ENCODE assay signal across 9 mouse cellular contexts in the genomic region with DNA sequence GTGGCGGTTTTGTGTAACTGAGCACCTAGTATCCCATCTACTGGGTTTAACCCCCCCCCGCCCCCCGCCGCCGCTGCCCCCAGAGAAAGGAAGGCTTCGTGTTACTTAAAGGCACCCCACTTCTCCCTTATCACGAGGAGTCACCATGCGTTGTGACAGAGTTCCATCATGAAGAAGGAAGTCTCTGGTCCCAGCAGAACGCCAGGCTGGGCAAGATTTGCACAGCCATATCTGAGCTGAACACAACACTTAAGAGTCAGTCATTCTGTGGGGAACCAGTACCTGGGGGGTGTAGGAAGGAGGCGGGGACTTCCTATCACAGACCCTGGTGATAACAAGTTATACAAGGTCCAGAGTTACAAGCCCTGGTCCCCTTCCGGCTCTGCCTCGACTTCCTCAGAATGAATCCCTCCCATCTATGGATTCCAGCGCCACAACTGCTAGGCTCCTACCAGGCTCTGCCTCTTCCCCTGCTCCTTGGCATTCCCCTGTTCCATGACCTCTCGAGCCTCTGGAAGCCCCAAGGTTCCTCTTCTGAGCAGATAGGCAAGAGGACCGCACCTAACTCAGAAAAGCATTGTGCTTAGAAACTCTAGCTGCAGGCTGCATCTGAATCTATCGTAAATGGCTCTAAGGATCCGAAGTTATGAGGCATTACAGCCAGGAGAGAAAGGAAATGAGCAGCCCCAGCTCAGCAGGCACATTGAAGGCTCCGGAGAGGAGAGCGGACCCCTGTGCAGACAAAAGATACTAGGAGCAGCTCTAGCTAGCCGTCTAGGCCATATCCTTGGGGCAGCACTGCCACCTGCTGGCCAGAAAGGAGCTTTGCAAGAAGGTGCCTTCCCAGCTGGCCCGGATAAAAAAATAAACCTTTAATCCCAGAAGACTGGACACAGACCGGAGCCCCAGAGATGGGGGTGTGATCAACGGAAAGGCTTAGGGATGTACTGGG. TPM values are rescaled to one million over a fixed set of nuclear protein-coding genes. Genes with fewer than 3 reads are reported as not detected.
A peak's percentile ranks its signal among the peaks of the same experiment; 100 is the strongest.
DNase-seq lines count a peak whose midpoint lies in the region; ATAC-seq and TF ChIP-seq lines count a peak whose summit lies in the region.
"Had no signal": no experiment of that assay in that cellular context is flagged by ENCODE, and none has a peak within 500 bp of the region (broad histone marks: within the 10 kb centered on the region; RNA-seq: fewer than 3 reads in every experiment).

No protein-coding gene starts in this region.

- H3K4me2 ChIP-seq in limb, embryonic 12.5 days: peak overlapping the region; percentile 17; the same call in 1 of the 2 replicates
- no peak overlapping the region for H3K4me2 ChIP-seq in midbrain, postnatal 0 days (ENCODE audit: low read depth, low read length, poor library complexity, severe bottlenecking)

- no peaks in the 10 kb centered on the region for H3K9me3 ChIP-seq in limb, embryonic 12.5 days
- H3K9me3 ChIP-seq in midbrain, postnatal 0 days (ENCODE audit: low read length): no peaks in the 10 kb centered on the region

- no peaks in the 10 kb centered on the region for H3K79me2 ChIP-seq in heart, adult 2 months (replicated peaks; ENCODE audit: control insufficient read depth, insufficient read depth, low read length)

- no peak overlapping the region for H3K4me3 ChIP-seq in heart, adult 2 months
- H3K4me3 ChIP-seq in limb, embryonic 12.5 days (replicated peaks): no peak overlapping the region
- H3K4me3 ChIP-seq in midbrain, postnatal 0 days (ENCODE audit: low read depth, low read length): no peak overlapping the region
- H3K4me3 ChIP-seq: erythroblast, embryonic 14.5 days had no signal

- TF ChIP-seq POLR2A in heart, adult 2 months (IDR thresholded peaks at IDR 0.05; ENCODE audit: insufficient read depth, low read depth, low read length): no peak

- no peak overlapping the region for H3K27ac ChIP-seq in heart, adult 2 months
- no peak overlapping the region for H3K27ac ChIP-seq in limb, embryonic 12.5 days
- 0 out of 2 replicates have a peak overlapping the region, but pooled peaks have one; percentile 43 for H3K27ac ChIP-seq in midbrain, postnatal 0 days (ENCODE audit: low read depth, low read length)

- peak; percentile 63 for DNase-seq in 3T3-L1 (ENCODE audit: low read depth, low spot score)
- peak; percentile 57 to 65 for DNase-seq in adrenal gland, adult 18-20 months (ENCODE audit: low spot score in 2 of 2)
- peak; percentile 86 for DNase-seq in embryo, embryonic 11 days
- DNase-seq in heart, adult 2 months: peak; percentile 54 to 76
- peak; percentile 9 to 46 for DNase-seq in kidney, adult 8-10 months
- peak; percentile 85 for DNase-seq in midbrain, postnatal 0 days (ENCODE audit: low spot score)
- peak; percentile 35 to 77 for DNase-seq in spleen, postnatal 4 days (ENCODE audit: low spot score in 2 of 2)

- ATAC-seq in limb, embryonic 12.5 days (ENCODE audit: insufficient number of reproducible peaks, insufficient read depth, low FRiP score, low TSS enrichment, low read depth): peak; percentile 71; the same call in 1 of the 2 replicates
- ATAC-seq in midbrain, postnatal 0 days (ENCODE audit: low FRiP score): peak; percentile 75

- H3K36me3 ChIP-seq in heart, adult 2 months (ENCODE audit: control insufficient read depth, insufficient read depth, low read length): no peaks in the 10 kb centered on the region
- H3K36me3 ChIP-seq in limb, embryonic 12.5 days: no peaks in the 10 kb centered on the region
- no peaks in the 10 kb centered on the region for H3K36me3 ChIP-seq in midbrain, postnatal 0 days (ENCODE audit: insufficient read depth, low read length)

- 38% methylated on average over 23 of the region's 23 CpGs for WGBS in heart, adult 2 months
- WGBS in limb, embryonic 12.5 days: 60% methylated on average over 23 of the region's 23 CpGs
- 51% methylated on average over 23 of the region's 23 CpGs for WGBS in midbrain, postnatal 0 days

- peak; percentile 98 for TF ChIP-seq CTCF in heart, adult 2 months (IDR thresholded peaks at IDR 0.05)
- TF ChIP-seq CTCF in midbrain, postnatal 0 days (IDR thresholded peaks at IDR 0.05): peak; percentile 95

- intact Hi-C loops in heart, adult 2 months (cut with DNase I): loop anchor here (1.0 to 10.0 kb wide), 5 partner anchors 41 to 1337 kb away; no protein-coding TSS in a partner anchor

- no peaks in the 10 kb centered on the region for H3K4me1 ChIP-seq in heart, adult 2 months (ENCODE audit: control insufficient read depth, insufficient read depth, low read length)
- H3K4me1 ChIP-seq in limb, embryonic 12.5 days (replicated peaks): no peaks in the 10 kb centered on the region
- H3K4me1 ChIP-seq in midbrain, postnatal 0 days (ENCODE audit: insufficient read depth, low read length): no peaks in the 10 kb centered on the region

- no peak overlapping the region for H3K9ac ChIP-seq in heart, adult 2 months (ENCODE audit: low read depth, low read length)
- H3K9ac ChIP-seq in limb, embryonic 12.5 days (replicated peaks): no peak overlapping the region
- H3K9ac ChIP-seq in midbrain, postnatal 0 days (replicated peaks; ENCODE audit: low read length, poor library complexity, severe bottlenecking): 0 out of 2 replicates have a peak overlapping the region, but pooled peaks have one; percentile 20

- no peaks in the 10 kb centered on the region for H3K27me3 ChIP-seq in heart, adult 2 months (ENCODE audit: control insufficient read depth, insufficient read depth, low read length)
- no peaks in the 10 kb centered on the region for H3K27me3 ChIP-seq in limb, embryonic 12.5 days
- no peaks in the 10 kb centered on the region for H3K27me3 ChIP-seq in midbrain, postnatal 0 days (ENCODE audit: insufficient read depth, low read length)

- peak; percentile 66; the same call in 1 of the 2 replicates for TF ChIP-seq EP300 in heart, adult 2 months (IDR thresholded peaks at IDR 0.05; ENCODE audit: insufficient read depth, low read depth, low read length)

RNA-seq across cellular contexts. Expression of a gene that starts 51.0 kb away (rescaled TPM):
- total RNA-seq in adrenal gland, adult 18-20 months (2021): 10 to 100 TPM; 46.1 to 67.0 TPM
- total RNA-seq in heart, adult 2 months (2021): 10 to 100 TPM; 37.7 to 42.4 TPM
- 26.1 and 32.2 TPM in 2 replicates for polyA plus RNA-seq in heart, adult 2 months (2012; rRNA removed)
- 67.3 and 75.6 TPM in 2 replicates for polyA plus RNA-seq in limb, embryonic 12.5 days (2016; fragmentation: Nextera tagmentation; extraction: Ambion mirVana)
- total RNA-seq in midbrain, postnatal 0 days (2014; rRNA removed): 29.5 and 46.4 TPM in 2 replicates
- polyA plus RNA-seq in midbrain, postnatal 0 days (2015; fragmentation: Nextera tagmentation; extraction: Ambion mirVana): 50.9 and 51.1 TPM in 2 replicates

RNA-seq across cellular contexts. Expression of a gene that starts 51.0 kb away (rescaled TPM):
- total RNA-seq in adrenal gland, adult 18-20 months (2021): 10 to 100 TPM; 22.7 to 22.9 TPM
- 10 to 100 TPM; 11.1 to 12.5 TPM for total RNA-seq in heart, adult 2 months (2021)
- 7.3 and 8.6 TPM in 2 replicates for polyA plus RNA-seq in heart, adult 2 months (2012; rRNA removed)
- 50.7 and 56.4 TPM in 2 replicates for polyA plus RNA-seq in limb, embryonic 12.5 days (2016; fragmentation: Nextera tagmentation; extraction: Ambion mirVana)
- total RNA-seq in midbrain, postnatal 0 days (2014; rRNA removed): 47.8 and 51.0 TPM in 2 replicates
- polyA plus RNA-seq in midbrain, postnatal 0 days (2015; fragmentation: Nextera tagmentation; extraction: Ambion mirVana): 52.4 and 53.1 TPM in 2 replicates

Comparison
In these comparisons a context has a peak if more than half of its experiments do, and no peak if none do; other contexts are left out.
1. DNase-seq: peak in every context shown above with its lines; median percentile 86 in embryo, embryonic 11 days; 85 in midbrain, postnatal 0 days; 65 in heart, adult 2 months; 63 in 3T3-L1; 61 in adrenal gland, adult 18-20 months; 56 in spleen, postnatal 4 days; 28 in kidney, adult 8-10 months.